Mouse (Mus musculus) liver, embryonic 11.5 days (tissue): ENCODE data around the gene Fbrs. TPM values are rescaled to one million over a fixed set of nuclear protein-coding genes. Genes with fewer than 3 reads are reported as not detected.
"Not testable (repeated sequence)": the region's sequence is repeated elsewhere in the genome, so short reads cannot be mapped to it uniquely, and the experiment has no call there.

Experiments used
- ATAC-seq: fragments of 200-750 bp; cut with Nextera tagmentation; replicated peaks from 2 replicates; pipeline ENCODE4 v1.8.0; 2017; ENCODE audit warnings: moderate number of reproducible peaks, mild to moderate bottlenecking, moderate TSS enrichment, moderate library complexity; ENCODE audit not compliant: low FRiP score
- DNase-seq: peaks from one replicate; pipeline ENCODE4 v3.0.0-alpha.2; 2017; ENCODE audit warnings: low spot score
- H3K27ac ChIP-seq: fragments of 300-500 bp; sonication (generic); 2 replicates; pipeline ENCODE4 v1.5.1; 2014; ENCODE audit warnings: mild to moderate bottlenecking, low read depth, low read length, control low read depth
- H3K27me3 ChIP-seq: fragments of 300-500 bp; sonication (generic); replicated peaks from 2 replicates; pipeline ENCODE4 v1.6.1; 2014; ENCODE audit warnings: low read length, mixed read lengths; ENCODE audit not compliant: control insufficient read depth, insufficient read depth
- H3K36me3 ChIP-seq: fragments of 300-500 bp; sonication (generic); 2 replicates; pipeline ENCODE4 v1.6.1; 2014; ENCODE audit warnings: mild to moderate bottlenecking, low read length, moderate library complexity, mixed read lengths; ENCODE audit not compliant: control insufficient read depth, insufficient read depth
- H3K4me1 ChIP-seq: fragments of 300-500 bp; sonication (generic); replicated peaks from 2 replicates; pipeline ENCODE4 v1.6.1; 2014; ENCODE audit warnings: low read length, mixed read lengths; ENCODE audit not compliant: control insufficient read depth, insufficient read depth
- H3K4me2 ChIP-seq: fragments of 300-500 bp; sonication (generic); 2 replicates; pipeline ENCODE4 v1.6.1; 2014; ENCODE audit warnings: mild to moderate bottlenecking, control low read depth, moderate library complexity
- H3K4me3 ChIP-seq: fragments of 300-500 bp; sonication (generic); 2 replicates; pipeline ENCODE4 v1.5.1; 2014; ENCODE audit warnings: low read depth, low read length, control low read depth
- H3K9ac ChIP-seq: fragments of 300-500 bp; sonication (generic); 2 replicates; pipeline ENCODE4 v1.6.1; 2014; ENCODE audit warnings: low read depth, low read length, control low read depth
- H3K9me3 ChIP-seq: fragments of 300-500 bp; sonication (generic); 2 replicates; pipeline ENCODE4 v1.6.1; 2016; ENCODE audit warnings: low read length, inconsistent platforms, mixed read lengths; ENCODE audit not compliant: control insufficient read depth
- WGBS: fragments of 180-500 bp; shearing (Covaris S2); extraction: QIAGEN DNeasy Blood & Tissue Kit; methylation state at CpG from one replicate; pipeline ENCODE4 v1.1.7; 2014; 5-methylcytosine and 5-hydroxymethylcytosine counted together
- polyA plus RNA-seq: library from polyadenylated mRNA; unstranded; fragments of >200 nt; fragmentation: Nextera tagmentation; extraction: Ambion mirVana; gene quantifications from 2 replicates; pipeline ENCODE4 v1.2.1, GENCODE M21; 2014

Gene Fbrs
- polyA plus RNA-seq, 1 experiment from 2014 or later, result 12.4 TPM

GRCm38 (mm10) chr7:127509830-127510229 is 30.8 kb downstream of the Fbrs start:
- DNase-seq, result not testable (repeated sequence)
- 80% methylated on average over 3 of the region's 4 CpGs for WGBS

GRCm38 (mm10) chr7:127511241-127511640 is 32.2 kb downstream of the Fbrs start:
- peak overlapping the region; percentile 94 for H3K27ac ChIP-seq
- peak overlapping the region; percentile 73 for H3K4me2 ChIP-seq
- 38% methylated on average over 8 of the region's 8 CpGs for WGBS
- H3K4me1 ChIP-seq, result peaks cover 6% of the 10 kb centered on the region; the same call in 1 of the 2 replicates
- H3K36me3 ChIP-seq, result peaks cover 15% of the 10 kb centered on the region
- ATAC-seq (no peak), DNase-seq (no peak)
- H3K9me3 ChIP-seq, result no peaks in the 10 kb centered on the region
- H3K9ac ChIP-seq, result peak overlapping the region; percentile 82
- H3K4me3 ChIP-seq, result peak overlapping the region; percentile 79
- no peaks in the 10 kb centered on the region for H3K27me3 ChIP-seq

More at GRCm38 (mm10) chr7:127509830-127510229, 30.8 kb downstream of the Fbrs start:
- not testable (repeated sequence) for H3K27ac ChIP-seq, ATAC-seq, H3K4me3 ChIP-seq, H3K9me3 ChIP-seq, H3K9ac ChIP-seq, H3K4me1 ChIP-seq, H3K4me2 ChIP-seq, H3K27me3 ChIP-seq, H3K36me3 ChIP-seq

- Histone ChIP-seq H3K27me3 (no peaks in the 10 kb centered on the region), H3K4me3 (peak within 1 kb of the TSS; percentile 79), H3K4me1 (peaks cover 6% of the 10 kb centered on the region; the same call in 1 of the 2 replicates), H3K27ac (peak within 1 kb of the TSS; percentile 94), H3K4me2 (peak within 1 kb of the TSS; percentile 73), H3K36me3 (peaks cover 19% of the 10 kb centered on the region), H3K9me3 (no peaks in the 10 kb centered on the region), H3K9ac (peak within 1 kb of the TSS; percentile 82)
- DNase-seq, result peak; percentile 95
- WGBS, result under 1% methylated on average over 37 of the region's 37 CpGs
- ATAC-seq, result peak; percentile 96
Measured at GRCm38 (mm10) chr7:127511808-127512230, 32.8 kb downstream of the Fbrs start, which contains the start of gene Srcap. TSS of gene Srcap (plus strand) at chr7:127511983.

- Histone ChIP-seq H3K36me3 (peaks cover 25% of the 10 kb centered on the region), H3K4me3 (peak overlapping the region; percentile 79), H3K27me3 (no peaks in the 10 kb centered on the region), H3K9ac (peak overlapping the region; percentile 82), H3K9me3 (no peaks in the 10 kb centered on the region), H3K4me1 (peaks cover 6% of the 10 kb centered on the region; the same call in 1 of the 2 replicates), H3K4me2 (peak overlapping the region; percentile 73), H3K27ac (peak overlapping the region; percentile 94)
- under 1% methylated on average over 60 of the region's 93 CpGs for WGBS
- peak; percentile 84 for ATAC-seq
- DNase-seq, result peak; percentile 93
Measured at GRCm38 (mm10) chr7:127512231-127513015, 33.4 kb downstream of the Fbrs start.

GRCm38 (mm10) chr7:127513016-127513390 is 34.0 kb downstream of the Fbrs start:
- H3K9ac ChIP-seq, result peak overlapping the region; percentile 82
- H3K27ac ChIP-seq, result peak overlapping the region; percentile 94
- DNase-seq, result no peak
- 23% methylated on average over 8 of the region's 8 CpGs for WGBS
- H3K4me3 ChIP-seq, result peak overlapping the region; percentile 79
- H3K4me2 ChIP-seq, result peak overlapping the region; percentile 73
- no peaks in the 10 kb centered on the region for H3K27me3 ChIP-seq
- peaks cover 28% of the 10 kb centered on the region for H3K36me3 ChIP-seq
- H3K4me1 ChIP-seq, result peaks cover 6% of the 10 kb centered on the region; the same call in 1 of the 2 replicates
- no peak for ATAC-seq
- H3K9me3 ChIP-seq, result no peaks in the 10 kb centered on the region

GRCm38 (mm10) chr7:127513781-127514180 is 34.8 kb downstream of the Fbrs start:
- Histone ChIP-seq H3K27me3 (no peaks in the 10 kb centered on the region), H3K4me2 (peak overlapping the region; percentile 73), H3K9ac (0 out of 2 replicates have a peak overlapping the region, but pooled peaks have one; percentile 8), H3K36me3 (peaks cover 30% of the 10 kb centered on the region), H3K4me1 (peaks cover 6% of the 10 kb centered on the region; the same call in 1 of the 2 replicates), H3K27ac (peak overlapping the region; percentile 94; the same call in 1 of the 2 replicates), H3K4me3 (peak overlapping the region; percentile 79), H3K9me3 (no peaks in the 10 kb centered on the region)
- 90% methylated on average over 3 of the region's 3 CpGs for WGBS
- no peak for DNase-seq
- no peak for ATAC-seq

GRCm38 (mm10) chr7:127515846-127516245 is 36.8 kb downstream of the Fbrs start:
- Histone ChIP-seq H3K27ac (no peak overlapping the region), H3K4me3 (no peak overlapping the region), H3K9ac (no peak overlapping the region), H3K4me2 (no peak overlapping the region), H3K4me1 (peaks cover 6% of the 10 kb centered on the region; the same call in 1 of the 2 replicates), H3K27me3 (no peaks in the 10 kb centered on the region), H3K36me3 (peaks cover 39% of the 10 kb centered on the region), H3K9me3 (no peaks in the 10 kb centered on the region)
- DNase-seq, result no peak
- ATAC-seq, result no peak
- 92% methylated on average over 7 of the region's 7 CpGs for WGBS

- ATAC-seq, result no peak
- H3K27me3 ChIP-seq, result no peaks in the 10 kb centered on the region
- 92% methylated on average over 6 of the region's 7 CpGs for WGBS
- H3K4me2 ChIP-seq, result no peak overlapping the region
- H3K4me3 ChIP-seq, result no peak overlapping the region
- peaks cover 43% of the 10 kb centered on the region for H3K36me3 ChIP-seq
- DNase-seq, result no peak
- H3K27ac ChIP-seq, result no peak overlapping the region
- peaks cover 6% of the 10 kb centered on the region; the same call in 1 of the 2 replicates for H3K4me1 ChIP-seq
- H3K9ac ChIP-seq, result no peak overlapping the region
- no peaks in the 10 kb centered on the region for H3K9me3 ChIP-seq
Measured at GRCm38 (mm10) chr7:127516344-127516743, 37.3 kb downstream of the Fbrs start.
